8 mouse cellular contexts compared by ENCODE assay signal in genomic region chr1:39010583-39011021, GRCm38 (mm10). TPM values are rescaled to one million over a fixed set of nuclear protein-coding genes. Genes with fewer than 3 reads are reported as not detected.
DNase-seq lines count a peak whose midpoint lies in the region; ATAC-seq and TF ChIP-seq lines count a peak whose summit lies in the region.

No protein-coding gene starts in this region.

- no peak overlapping the region for H3K9ac ChIP-seq in heart, embryonic 15.5 days
- H3K9ac ChIP-seq in kidney, postnatal 0 days (ENCODE audit: low read depth, low read length) = no peak overlapping the region
- H3K9ac ChIP-seq in limb, embryonic 14.5 days (ENCODE audit: low read depth, low read length, severe bottlenecking) = no peak overlapping the region

- no peak overlapping the region for H3K27ac ChIP-seq in heart, embryonic 15.5 days
- H3K27ac ChIP-seq in kidney, postnatal 0 days = no peak overlapping the region
- H3K27ac ChIP-seq in limb, embryonic 14.5 days (replicated peaks; ENCODE audit: low read depth, low read length) = no peak overlapping the region

- 20% methylated on average over 12 of the region's 12 CpGs for WGBS in heart, embryonic 15.5 days
- WGBS in kidney, postnatal 0 days = 17% methylated on average over 12 of the region's 12 CpGs
- WGBS in limb, embryonic 14.5 days = 16% methylated on average over 12 of the region's 12 CpGs

- H3K36me3 ChIP-seq in heart, embryonic 15.5 days = no peaks in the 10 kb centered on the region
- no peaks in the 10 kb centered on the region for H3K36me3 ChIP-seq in kidney, postnatal 0 days (ENCODE audit: insufficient read depth, low read length)
- no peaks in the 10 kb centered on the region for H3K36me3 ChIP-seq in limb, embryonic 14.5 days (ENCODE audit: control insufficient read depth, insufficient read depth, low read length)

- H3K4me2 ChIP-seq in heart, embryonic 15.5 days = peak overlapping the region; percentile 33; the same call in 1 of the 2 replicates
- no peak overlapping the region for H3K4me2 ChIP-seq in kidney, postnatal 0 days (ENCODE audit: low read length)
- H3K4me2 ChIP-seq in limb, embryonic 14.5 days (replicated peaks; ENCODE audit: low read depth, low read length, severe bottlenecking) = no peak overlapping the region

- TF ChIP-seq CTCF in kidney, postnatal 0 days (IDR thresholded peaks at IDR 0.05; ENCODE audit: low read depth) = peak; percentile 89

- ATAC-seq in heart, embryonic 15.5 days (replicated peaks; ENCODE audit: insufficient number of reproducible peaks, insufficient read depth, low FRiP score, low read depth) = no peak
- ATAC-seq in kidney, postnatal 0 days (replicated peaks; ENCODE audit: low FRiP score, low read depth) = peak; percentile 36; the same call in 1 of the 2 replicates
- peak; percentile 57 for ATAC-seq in limb, embryonic 14.5 days (ENCODE audit: low FRiP score, low read depth)
- ATAC-seq in monocyte, adult 5-6 weeks (replicated peaks; ENCODE audit: insufficient number of reproducible peaks, low FRiP score, low TSS enrichment, poor library complexity, severe bottlenecking) = 0 out of 2 replicates have a peak, but pooled peaks have one; percentile 9

- no peak overlapping the region for H3K4me3 ChIP-seq in heart, embryonic 15.5 days
- H3K4me3 ChIP-seq in kidney, postnatal 0 days (replicated peaks; ENCODE audit: low read depth, low read length) = no peak overlapping the region
- no peak overlapping the region for H3K4me3 ChIP-seq in limb, embryonic 14.5 days (replicated peaks; ENCODE audit: low read length)

- no peak for TF ChIP-seq POLR2A in limb, embryonic 14.5 days (IDR thresholded peaks at IDR 0.05; ENCODE audit: borderline replicate concordance, extremely low read depth, insufficient read depth, insufficient read length)

- peak; percentile 86 for DNase-seq in CD4-positive, CD25-positive, alpha-beta regulatory T cell, adult 2 months (ENCODE audit: low read depth, low spot score)
- peak; percentile 38 to 50 for DNase-seq in adrenal gland, adult 18-20 months (ENCODE audit: low spot score in 2 of 2)
- peak; percentile 75 for DNase-seq in embryo, embryonic 9.5 days (ENCODE audit: extremely low spot score)
- peak; percentile 91 for DNase-seq in kidney, postnatal 0 days (ENCODE audit: low spot score)
- peak; percentile 91 for DNase-seq in limb, embryonic 14.5 days (ENCODE audit: low spot score)
- peak; percentile 80 for DNase-seq in telencephalon, adult 2 months (ENCODE audit: low read depth, low spot score)

- H3K9me3 ChIP-seq in heart, embryonic 15.5 days (replicated peaks) = no peaks in the 10 kb centered on the region
- H3K9me3 ChIP-seq in kidney, postnatal 0 days (replicated peaks; ENCODE audit: low read length) = no peaks in the 10 kb centered on the region
- no peaks in the 10 kb centered on the region for H3K9me3 ChIP-seq in limb, embryonic 14.5 days (ENCODE audit: control insufficient read depth, low read length)

- H3K27me3 ChIP-seq in heart, embryonic 15.5 days = no peaks in the 10 kb centered on the region; the same call in 1 of the 2 replicates
- H3K27me3 ChIP-seq in kidney, postnatal 0 days (ENCODE audit: insufficient read depth, low read length) = no peaks in the 10 kb centered on the region
- no peaks in the 10 kb centered on the region for H3K27me3 ChIP-seq in limb, embryonic 14.5 days (ENCODE audit: control insufficient read depth, insufficient read depth, low read length)

- H3K4me1 ChIP-seq in heart, embryonic 15.5 days (replicated peaks) = peaks cover 14% of the 10 kb centered on the region
- H3K4me1 ChIP-seq in kidney, postnatal 0 days (replicated peaks; ENCODE audit: insufficient read depth, low read length) = no peaks in the 10 kb centered on the region
- H3K4me1 ChIP-seq in limb, embryonic 14.5 days (ENCODE audit: control insufficient read depth, insufficient read depth, low read length) = 0 out of 2 replicates have a peak, but pooled peaks cover 2% of the 10 kb centered on the region

RNA-seq across cellular contexts. Expression of gene Pdcl3, which starts 25.2 kb away (rescaled TPM):
- 10 to 100 TPM; 77.9 to 91.3 TPM for total RNA-seq in adrenal gland, adult 18-20 months (2021)
- 129 and 149 TPM in 2 replicates for polyA plus RNA-seq in heart, embryonic 15.5 days (2015; fragmentation: Nextera tagmentation; extraction: Ambion mirVana)
- 189 and 198 TPM in 2 replicates for polyA plus RNA-seq in kidney, postnatal 0 days (2015; fragmentation: Nextera tagmentation; extraction: Ambion mirVana)
- 62.7 and 85.8 TPM in 2 replicates for polyA plus RNA-seq in limb, embryonic 14.5 days (2012; rRNA removed)
- polyA plus RNA-seq in limb, embryonic 14.5 days (2014; fragmentation: Nextera tagmentation; extraction: Ambion mirVana) = 143 and 149 TPM in 2 replicates
- 40.4 to 59.9 TPM (median 59.3 TPM) in 3 replicates for total RNA-seq in monocyte, adult 5-6 weeks (2017)
